Mouse (Mus musculus): ENCODE data around the gene Noa1. TPM values are rescaled to one million over a fixed set of nuclear protein-coding genes. Genes with fewer than 3 reads are reported as not detected.

The Noa1 gene
- 18.9 TPM for polyA plus RNA-seq (2015; fragmentation: Illumina TruSeq; extraction: RNeasy Lipid Tissue Mini Kit (QIAGEN cat#74804); ENCODE audit: low read depth, low replicate concordance)

GRCm38 (mm10) chr5:77309924-77310772, at the start of gene Noa1, which contains the start of gene Polr2b:
Gene Noa1 (minus strand): TSS chr5:77310084.
Gene Polr2b (plus strand): TSS chr5:77310147.

GRCm38 (mm10) chr5:77265081-77265670, 44.7 kb downstream of the Noa1 start, which contains the start of gene Rest:
Gene Rest (plus strand): TSS chr5:77265491.

Other genes starting within 250 kb of the Noa1 start
- gene Hopx, start 195.0 kb downstream of the Noa1 start, polyA plus RNA-seq (2015; fragmentation: Illumina TruSeq; extraction: RNeasy Lipid Tissue Mini Kit (QIAGEN cat#74804); ENCODE audit: low read depth, low replicate concordance), result 78.8 TPM
- gene Spink2, start 98.6 kb downstream of the Noa1 start, polyA plus RNA-seq (2015; fragmentation: Illumina TruSeq; extraction: RNeasy Lipid Tissue Mini Kit (QIAGEN cat#74804); ENCODE audit: low read depth, low replicate concordance), result 0.91 TPM
- gene Rest, start 44.6 kb downstream of the Noa1 start, polyA plus RNA-seq (2015; fragmentation: Illumina TruSeq; extraction: RNeasy Lipid Tissue Mini Kit (QIAGEN cat#74804); ENCODE audit: low read depth, low replicate concordance), result 1.9 TPM
- gene Polr2b, start 63 bp upstream of the Noa1 start, polyA plus RNA-seq (2015; fragmentation: Illumina TruSeq; extraction: RNeasy Lipid Tissue Mini Kit (QIAGEN cat#74804); ENCODE audit: low read depth, low replicate concordance), result 47.0 TPM
- gene Igfbp7, start 98.0 kb upstream of the Noa1 start, polyA plus RNA-seq (2015; fragmentation: Illumina TruSeq; extraction: RNeasy Lipid Tissue Mini Kit (QIAGEN cat#74804); ENCODE audit: low read depth, low replicate concordance), result 38.7 TPM

Data from brain, adult 10 weeks (tissue).